Mouse (Mus musculus) neural tube, embryonic 10.5 days (tissue): ENCODE results near the gene Olfr1444.

ENCODE experiments used
- DNase-seq: peaks from one replicate; pipeline ENCODE4 v3.0.0-alpha.2; 2017; ENCODE audit warnings: low spot score; ENCODE audit errors: extremely low spot score

Gene Olfr1444

DNA sequence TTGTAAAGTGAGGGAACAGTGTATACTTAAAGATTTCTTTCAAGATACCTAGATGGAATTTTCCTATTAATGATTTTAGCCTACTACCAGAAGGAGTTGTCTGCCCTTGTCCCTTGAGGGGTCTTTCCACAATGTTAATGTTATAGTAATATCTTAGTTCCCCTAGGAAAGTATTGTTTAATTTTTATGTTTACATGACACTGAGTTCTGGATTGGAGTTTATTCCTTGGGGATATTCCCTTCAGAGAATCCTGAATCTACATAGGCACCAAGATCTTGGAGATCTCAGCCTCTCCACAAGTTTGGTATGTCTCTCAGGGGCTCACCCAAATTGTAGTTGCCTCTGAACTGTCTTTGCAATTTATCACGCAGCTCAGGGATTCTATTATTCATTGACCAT is at the start of gene Olfr1444:
Gene Olfr1444, plus strand, starts transcription at position 301 of the 400 bp plus-strand sequence.
- DNase-seq: no peak

DNA sequence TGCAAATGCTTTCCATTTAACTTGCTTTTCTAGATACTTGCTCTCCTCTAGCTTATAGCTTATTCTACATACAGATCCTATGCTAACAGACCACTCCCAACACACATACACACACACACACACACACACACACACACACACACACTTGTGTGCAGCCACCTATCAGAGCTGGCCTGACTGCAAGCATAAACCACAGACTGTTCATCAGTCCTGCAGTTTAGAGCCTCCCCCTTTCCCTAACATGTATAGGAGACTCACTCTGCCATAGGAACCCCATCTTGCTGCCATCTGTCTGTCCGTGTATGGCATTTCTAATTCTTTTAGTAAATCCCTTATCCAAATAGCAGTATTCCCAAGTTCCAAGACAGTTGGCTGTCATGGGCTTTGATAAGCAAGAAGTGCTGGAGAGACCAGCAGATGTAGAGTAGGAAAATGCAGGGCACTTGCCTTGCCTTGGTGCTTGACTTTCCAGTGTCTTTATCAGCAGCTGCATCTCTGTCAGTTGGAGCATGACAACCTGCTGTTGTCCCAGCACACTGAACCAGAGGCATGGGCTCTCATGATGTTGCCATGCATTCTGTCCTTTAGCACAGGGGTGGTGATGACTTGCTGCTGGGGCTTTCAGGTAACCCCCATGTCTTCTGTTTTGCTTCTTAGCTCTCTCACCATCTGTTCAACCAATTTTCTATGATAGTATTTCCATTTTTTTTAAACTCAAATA is 44.3 kb upstream of the Olfr1444 start:
- no peak for DNase-seq

DNA sequence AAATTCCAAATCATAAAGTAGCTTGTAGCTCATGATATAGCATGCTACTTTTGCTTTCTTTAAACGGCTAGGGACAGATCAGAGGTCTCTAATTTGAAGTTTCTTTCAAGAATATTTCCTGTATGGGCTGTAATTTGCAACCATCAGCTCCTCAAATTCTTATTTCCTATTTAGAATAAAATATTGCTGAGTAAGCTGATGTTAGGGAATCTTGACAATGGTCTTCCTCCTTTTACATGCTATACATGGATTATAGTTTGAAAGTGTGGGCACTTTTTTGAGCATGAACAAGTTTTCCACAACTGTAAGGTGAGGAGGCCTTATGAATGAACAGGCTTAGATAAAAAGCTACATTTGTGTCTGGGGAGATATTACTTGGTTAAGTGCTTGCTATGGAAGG is 43.2 kb upstream of the Olfr1444 start:
- DNase-seq: no peak

DNA sequence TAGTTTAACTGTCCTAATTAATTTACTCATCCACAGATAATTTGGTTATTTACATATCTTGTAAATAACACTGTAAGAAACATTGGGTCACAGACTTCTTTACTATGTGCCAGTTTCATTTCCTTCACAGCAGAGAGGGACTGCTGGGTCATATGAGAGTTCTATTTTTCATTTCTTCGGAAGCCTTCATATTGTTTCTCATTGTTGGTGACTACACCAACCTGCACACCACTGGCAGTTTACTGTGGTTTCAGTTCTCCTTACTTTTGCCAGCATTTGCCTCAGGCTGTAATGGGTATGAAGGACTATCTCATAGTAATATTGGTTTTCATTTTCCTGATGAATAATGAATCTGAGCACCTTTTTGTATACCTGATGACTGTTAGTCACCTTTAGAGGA is 38.6 kb upstream of the Olfr1444 start:
- DNase-seq: no peak

DNA sequence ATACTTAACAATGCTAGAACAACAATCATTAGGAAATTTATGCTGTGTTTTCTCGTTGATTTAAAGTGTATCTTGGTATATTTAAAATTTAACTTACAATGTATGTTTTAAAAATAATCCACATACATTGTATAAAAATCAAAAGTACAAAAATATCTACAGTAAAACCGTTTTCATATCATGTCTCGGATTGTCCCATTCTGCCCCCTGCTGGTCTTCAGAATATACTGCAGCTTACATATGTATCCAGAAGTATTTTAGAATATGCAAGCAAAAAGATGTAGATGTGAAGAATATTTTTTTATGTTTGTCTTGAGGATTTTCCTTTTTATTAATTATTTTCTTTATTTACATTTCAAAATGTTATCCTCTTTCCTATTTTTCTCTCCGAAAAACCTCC is 36.7 kb upstream of the Olfr1444 start:
- DNase-seq: no peak

DNA sequence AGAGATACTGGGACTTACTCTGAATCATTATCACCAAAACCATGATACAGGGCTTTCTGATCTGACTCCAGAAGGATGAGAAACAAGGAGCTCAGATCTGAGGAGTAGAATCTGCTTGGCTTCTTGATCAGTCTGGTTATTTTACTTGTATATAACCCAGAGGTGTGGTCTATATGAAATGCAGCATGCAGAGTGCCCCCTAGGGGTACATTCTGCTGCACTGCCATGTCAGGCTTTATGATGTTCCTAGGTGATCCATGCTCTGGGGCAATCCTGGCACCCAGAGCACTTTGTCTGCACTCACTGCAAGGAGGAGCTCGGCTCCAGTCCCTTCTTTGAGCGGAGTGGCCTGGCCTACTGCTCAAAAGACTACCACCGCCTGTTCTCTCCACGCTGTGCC is 32.5 kb upstream of the Olfr1444 start:
- no peak for DNase-seq

DNA sequence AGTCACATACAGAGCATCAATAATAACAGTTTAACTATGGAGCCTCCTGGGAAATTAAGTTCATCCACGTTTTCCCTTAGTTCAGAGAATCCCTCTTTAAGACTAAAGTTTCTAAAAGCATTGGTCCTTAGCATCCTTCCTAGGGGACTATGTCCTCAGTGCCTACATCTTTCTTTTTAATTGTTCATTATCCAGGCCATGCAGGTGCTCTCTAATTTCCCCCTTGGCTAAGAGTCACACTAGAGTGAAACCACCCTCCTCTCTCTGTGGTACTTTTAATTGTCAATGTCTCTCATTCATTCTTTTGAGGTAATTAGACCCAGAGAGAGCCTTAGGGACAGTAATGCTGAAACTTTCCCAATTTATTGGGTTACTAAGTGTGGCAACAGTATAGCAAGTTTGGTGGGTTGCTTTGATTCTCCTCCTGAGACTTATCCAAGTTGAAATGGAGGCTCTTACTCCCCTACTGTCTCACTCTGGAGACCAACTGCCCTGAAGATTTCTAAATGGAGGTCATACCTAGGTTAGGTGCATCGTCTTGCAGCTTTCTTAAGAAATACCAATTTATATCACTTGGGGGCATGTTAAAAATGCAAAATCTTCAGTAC is 26.2 kb upstream of the Olfr1444 start:
- DNase-seq: no peak

DNA sequence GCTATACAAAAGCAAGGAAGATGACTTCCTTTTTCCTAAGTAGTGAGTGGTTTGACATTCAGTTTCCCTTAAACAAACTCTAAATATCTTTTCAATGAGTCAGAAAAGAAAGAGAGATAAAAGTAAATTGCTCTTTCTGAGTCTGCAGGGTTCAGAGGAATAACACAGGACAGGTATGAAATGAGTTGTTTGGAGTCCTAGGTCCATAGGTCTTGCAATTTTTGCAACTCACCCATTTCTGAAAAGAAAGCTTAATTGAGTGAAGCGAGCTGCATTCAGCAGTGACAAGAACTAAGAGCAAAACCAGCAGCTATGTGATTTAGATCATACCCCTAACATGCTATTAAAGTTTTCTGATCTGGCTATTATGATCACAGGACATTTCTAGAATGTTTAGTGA is 25.5 kb upstream of the Olfr1444 start:
- no peak for DNase-seq

DNA sequence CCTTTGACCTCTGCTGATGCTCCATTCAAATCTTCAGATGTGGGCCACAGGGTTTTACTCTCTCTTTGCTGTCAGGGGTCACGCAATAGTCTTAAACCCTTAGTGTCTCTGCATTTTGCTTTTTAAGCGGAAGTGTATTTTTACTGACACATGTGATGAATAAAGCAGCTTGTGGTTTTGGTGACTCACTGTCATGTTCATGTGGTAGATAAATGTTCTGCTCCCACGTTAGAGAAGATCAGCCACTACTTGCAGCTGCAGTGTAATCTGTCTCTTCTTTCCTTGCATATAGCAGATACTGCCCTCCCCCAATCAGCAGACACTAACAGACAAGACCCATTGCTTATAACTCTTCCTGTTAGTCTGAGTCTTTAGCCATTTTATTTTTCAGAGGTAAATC is 23.5 kb upstream of the Olfr1444 start:
- DNase-seq: no peak

DNA sequence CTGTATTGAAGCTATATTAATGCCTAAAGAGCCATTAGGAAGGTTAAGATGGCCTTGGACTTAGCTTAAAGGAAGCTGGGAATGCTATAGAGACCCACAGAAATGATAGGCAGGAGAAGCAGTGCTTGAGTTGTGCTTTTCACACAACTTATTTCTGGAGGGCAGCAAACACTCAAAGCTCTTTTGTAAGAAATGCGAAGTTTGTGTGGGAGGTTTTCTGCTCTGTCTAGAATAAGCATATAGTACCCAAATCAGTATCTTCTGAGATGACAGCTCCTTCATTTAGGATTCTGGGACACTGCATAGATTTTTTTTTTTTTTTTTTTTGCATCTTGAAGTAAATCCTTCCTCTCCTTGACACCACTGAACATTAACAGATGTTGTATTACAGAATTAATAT is 18.6 kb upstream of the Olfr1444 start:
- DNase-seq: no peak

DNA sequence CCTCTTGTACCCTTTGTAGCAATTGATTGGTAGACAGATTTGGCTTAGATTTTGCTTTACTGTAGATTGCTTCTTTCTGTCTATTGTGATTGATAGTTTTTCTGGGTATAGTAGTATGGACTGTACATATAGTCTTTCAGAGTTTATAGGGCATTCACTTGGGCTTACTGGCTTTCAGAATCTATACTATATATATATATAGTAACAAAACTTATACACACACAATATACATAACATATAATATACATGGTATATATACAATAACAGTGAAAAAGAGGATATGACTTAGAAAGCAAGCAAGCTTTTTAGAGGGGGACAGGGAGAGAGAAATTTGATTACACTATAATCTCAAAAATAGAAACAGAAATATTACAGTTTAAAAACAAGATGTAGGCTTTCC is 10.7 kb upstream of the Olfr1444 start, which contains the start of gene Gm5244:
Gene Gm5244, plus strand, starts transcription at position 301 of the 400 bp plus-strand sequence.
- DNase-seq: no peak

DNA sequence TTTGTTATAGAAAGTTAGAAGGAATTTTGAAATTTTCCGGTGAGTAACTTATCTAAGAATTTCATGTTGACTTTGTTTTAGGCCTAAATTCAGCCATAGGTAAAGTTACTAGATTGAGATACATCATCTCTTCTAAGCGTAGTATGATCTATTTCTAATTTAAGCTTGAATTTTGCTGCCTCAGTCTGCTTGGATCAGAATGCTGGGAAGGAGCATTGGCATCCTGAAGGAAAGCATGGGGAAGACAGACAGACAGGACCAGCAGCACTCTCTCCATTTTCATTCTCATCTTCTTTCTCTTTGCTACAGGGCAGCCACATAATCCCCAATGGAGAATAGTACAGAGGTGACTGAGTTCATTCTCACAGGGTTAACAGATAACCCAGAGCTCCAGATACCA is 26.5 kb downstream of the Olfr1444 start, which contains the start of gene Olfr1445:
Gene Olfr1445, plus strand, starts transcription at position 301 of the 400 bp plus-strand sequence.
- DNase-seq: no peak

DNA sequence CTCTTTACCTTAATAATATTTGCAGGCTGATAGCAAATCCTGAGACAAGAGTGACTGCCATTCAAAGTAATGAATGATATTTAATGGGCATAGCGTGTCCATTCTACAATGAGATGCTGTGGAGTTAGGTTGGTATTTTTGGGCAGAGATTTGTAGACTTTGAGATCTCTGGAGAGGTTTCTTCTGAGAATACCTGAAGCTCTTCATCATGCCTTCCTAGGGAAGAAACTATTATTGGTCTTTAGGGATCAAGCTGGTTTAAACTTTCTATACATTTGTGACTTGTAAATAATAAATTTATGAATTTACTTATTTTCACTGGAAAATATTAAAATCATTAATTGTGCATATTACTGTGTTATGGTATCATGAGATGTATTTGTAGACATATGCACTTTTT is 36.3 kb downstream of the Olfr1444 start, which contains the start of gene Olfr1446:
Gene Olfr1446, minus strand, starts transcription at position 101 of the 400 bp plus-strand sequence.
- no peak for DNase-seq

DNA sequence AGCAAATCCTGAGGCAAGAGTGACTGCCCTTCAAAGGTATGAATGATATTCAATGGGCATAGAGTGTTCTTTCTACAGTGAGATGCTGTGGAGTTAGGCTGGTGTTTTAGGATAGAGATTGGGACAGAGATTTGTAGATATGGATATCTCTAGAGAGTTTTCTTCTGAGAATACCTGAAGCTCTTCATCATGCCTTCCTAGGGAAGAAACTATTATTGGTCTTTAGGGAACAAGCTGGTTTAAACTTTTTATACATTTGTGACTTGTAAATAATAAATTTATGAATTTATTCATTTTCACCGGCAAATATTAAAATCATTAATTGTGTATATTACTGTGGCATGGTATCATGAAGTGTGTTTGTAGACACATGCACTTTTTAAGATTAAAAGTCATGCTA is 46.6 kb downstream of the Olfr1444 start, which contains the start of gene Olfr1447:
Gene Olfr1447, minus strand, starts transcription at position 101 of the 400 bp plus-strand sequence.
- no peak for DNase-seq
